Mouse (Mus musculus): ENCODE data around the gene Cabp1. TPM values are rescaled to one million over a fixed set of nuclear protein-coding genes. Genes with fewer than 3 reads are reported as not detected.
A peak's percentile ranks its signal among the peaks of the same experiment; 100 is the strongest.

Cabp1 gene
- 5.0 and 7.6 TPM in 2 replicates for polyA plus RNA-seq (2014; fragmentation: Nextera tagmentation; extraction: Ambion mirVana)

DNA sequence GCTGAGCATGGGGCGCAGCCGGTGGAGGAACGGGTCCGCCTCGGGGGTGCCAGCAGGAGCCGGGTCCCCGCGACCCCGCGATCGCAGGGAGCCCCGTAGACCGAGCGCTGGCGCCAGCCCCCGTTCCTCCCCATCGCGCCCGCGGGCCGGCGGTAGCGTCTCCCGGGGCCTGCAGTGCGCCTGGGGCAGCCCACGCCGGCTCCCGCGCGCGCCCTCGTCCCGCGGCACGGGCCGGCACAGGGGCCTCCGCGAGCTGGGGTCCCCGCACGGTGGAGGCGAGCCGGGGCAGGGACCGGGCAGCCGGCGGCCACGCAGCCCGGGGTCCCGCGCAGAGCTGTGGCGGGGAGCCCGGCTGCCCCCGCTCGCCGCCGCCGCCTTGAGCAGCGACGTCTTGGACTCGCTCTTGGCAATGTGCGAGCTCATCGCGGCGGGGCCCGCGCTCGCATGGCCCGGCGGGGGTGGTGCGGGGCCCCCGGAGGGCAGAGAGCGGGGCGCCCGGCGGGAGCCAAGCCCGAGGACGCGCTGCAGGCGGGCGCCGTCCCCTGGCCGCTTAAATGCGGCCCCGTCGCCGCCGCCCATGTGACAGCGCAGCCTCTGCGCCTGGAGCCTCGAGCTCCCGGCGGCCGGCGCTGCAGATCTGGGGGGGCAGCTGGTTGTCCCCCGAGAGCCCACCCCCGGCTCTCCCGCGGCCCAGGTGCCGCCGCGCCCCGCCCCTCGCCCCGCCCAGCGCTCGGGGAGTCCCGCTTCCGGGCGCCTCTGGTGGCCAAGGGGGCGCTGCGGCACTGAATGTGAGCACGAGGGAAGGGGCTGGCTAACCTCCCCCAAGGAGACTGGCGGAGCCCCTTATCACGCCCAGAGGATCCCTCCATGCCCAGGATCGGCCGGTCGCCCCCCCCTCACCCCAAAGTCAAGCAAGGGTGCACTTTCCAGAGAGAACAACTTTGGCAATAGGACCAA lies at the start of gene Cabp1:
Gene Cabp1 (minus strand): TSS at position 713 of the 957 bp plus-strand sequence.
- H3K9ac ChIP-seq (ENCODE audit: low read depth, low read length): peak within 1 kb of the TSS; percentile 64
- DNase-seq (ENCODE audit: low spot score): peak; percentile 84
- H3K9me3 ChIP-seq (ENCODE audit: control insufficient read depth, low read length): no peaks in the 10 kb centered on the region
- peak; percentile 79 for ATAC-seq (ENCODE audit: low FRiP score)
- no peaks in the 10 kb centered on the region for H3K36me3 ChIP-seq (ENCODE audit: control insufficient read depth, insufficient read depth, low read length)
- H3K27ac ChIP-seq (ENCODE audit: low read depth, low read length): 0 out of 2 replicates have a peak within 1 kb of the TSS, but pooled peaks have one; percentile 51
- peak within 1 kb of the TSS; percentile 100 for H3K4me2 ChIP-seq (replicated peaks; ENCODE audit: low read depth, low read length)
- H3K4me3 ChIP-seq (ENCODE audit: low read depth, low read length): peak within 1 kb of the TSS; percentile 59
- peaks cover 61% of the 10 kb centered on the region for H3K27me3 ChIP-seq (ENCODE audit: control insufficient read depth, insufficient read depth, low read length)
- H3K4me1 ChIP-seq (replicated peaks; ENCODE audit: control insufficient read depth, insufficient read depth, low read length): peaks cover 13% of the 10 kb centered on the region; the same call in 1 of the 2 replicates
- WGBS: 1% methylated on average over 56 of the region's 116 CpGs

DNA sequence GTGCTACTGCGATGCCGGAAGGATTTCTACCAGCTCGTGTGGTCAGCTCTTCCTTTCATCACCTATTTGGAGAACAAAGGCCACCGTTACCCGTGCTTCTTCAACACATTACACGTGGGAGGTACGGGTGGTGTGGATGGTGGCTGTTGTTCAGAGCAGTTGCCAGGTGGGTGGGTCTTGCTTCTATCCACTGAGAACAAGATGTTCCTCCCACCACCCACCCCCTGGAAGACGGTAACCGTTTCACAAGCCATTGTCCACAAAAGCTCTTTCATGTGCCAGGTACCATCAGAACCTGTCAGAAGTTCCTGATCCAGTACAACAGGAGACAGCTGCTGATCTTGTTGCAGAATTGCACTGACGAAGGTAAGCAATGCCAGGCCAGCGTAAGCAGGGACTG lies 46.0 kb upstream of the Cabp1 start:
- WGBS: 89% methylated on average over 11 of the region's 11 CpGs

DNA sequence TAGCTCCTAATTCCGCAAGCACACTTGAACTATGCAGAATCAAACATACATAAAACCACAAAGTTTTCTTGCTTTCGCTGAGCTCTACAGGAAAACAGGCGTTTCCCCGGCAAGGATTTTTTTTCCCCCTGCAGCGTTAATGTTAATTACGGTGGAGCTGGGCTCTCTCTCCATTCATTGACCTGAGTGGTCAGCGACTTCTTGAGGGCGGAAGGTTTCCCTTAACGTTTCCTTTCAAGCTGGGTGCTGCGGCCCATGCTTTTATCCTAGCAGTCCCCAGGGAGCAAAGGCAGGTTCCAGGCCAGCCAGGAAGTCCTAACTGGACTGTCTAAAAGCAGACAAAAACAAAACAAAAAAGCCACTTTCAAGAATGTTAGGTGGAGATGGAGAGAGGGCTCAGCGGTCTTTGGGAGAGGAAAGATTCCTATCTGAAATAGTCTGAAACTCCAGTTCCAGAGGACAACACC lies 44.6 kb upstream of the Cabp1 start:
- WGBS: 6% methylated on average over 11 of the region's 11 CpGs
- DNase-seq (ENCODE audit: low spot score): peak; percentile 25
- Histone ChIP-seq H3K4me2 (replicated peaks; ENCODE audit: low read depth, low read length) (peak overlapping the region; percentile 85), H3K36me3 (ENCODE audit: control insufficient read depth, insufficient read depth, low read length) (peaks cover 20% of the 10 kb centered on the region), H3K27ac (ENCODE audit: low read depth, low read length) (no peak overlapping the region), H3K9me3 (ENCODE audit: control insufficient read depth, low read length) (no peaks in the 10 kb centered on the region), H3K27me3 (ENCODE audit: control insufficient read depth, insufficient read depth, low read length) (peaks cover 11% of the 10 kb centered on the region), H3K4me1 (replicated peaks; ENCODE audit: control insufficient read depth, insufficient read depth, low read length) (no peaks in the 10 kb centered on the region; the same call in none of the 2 replicates), H3K9ac (ENCODE audit: low read depth, low read length) (no peak overlapping the region; the same call in 1 of the 2 replicates), H3K4me3 (ENCODE audit: low read depth, low read length) (peak overlapping the region; percentile 63)
- ATAC-seq (ENCODE audit: low FRiP score): no peak

More for the DNA sequence above, 46.0 kb upstream of the Cabp1 start:
- no peak overlapping the region for H3K4me2 ChIP-seq (replicated peaks; ENCODE audit: low read depth, low read length)
- no peak overlapping the region for H3K9ac ChIP-seq (ENCODE audit: low read depth, low read length)
- no peak overlapping the region for H3K27ac ChIP-seq (ENCODE audit: low read depth, low read length)
- ATAC-seq (ENCODE audit: low FRiP score): no peak
- no peaks in the 10 kb centered on the region; the same call in none of the 2 replicates for H3K4me1 ChIP-seq (replicated peaks; ENCODE audit: control insufficient read depth, insufficient read depth, low read length)
- H3K27me3 ChIP-seq (ENCODE audit: control insufficient read depth, insufficient read depth, low read length): peaks cover 3% of the 10 kb centered on the region
- H3K9me3 ChIP-seq (ENCODE audit: control insufficient read depth, low read length): no peaks in the 10 kb centered on the region
- no peak overlapping the region for H3K4me3 ChIP-seq (ENCODE audit: low read depth, low read length)
- H3K36me3 ChIP-seq (ENCODE audit: control insufficient read depth, insufficient read depth, low read length): peaks cover 27% of the 10 kb centered on the region
- DNase-seq (ENCODE audit: low spot score): no peak

DNA sequence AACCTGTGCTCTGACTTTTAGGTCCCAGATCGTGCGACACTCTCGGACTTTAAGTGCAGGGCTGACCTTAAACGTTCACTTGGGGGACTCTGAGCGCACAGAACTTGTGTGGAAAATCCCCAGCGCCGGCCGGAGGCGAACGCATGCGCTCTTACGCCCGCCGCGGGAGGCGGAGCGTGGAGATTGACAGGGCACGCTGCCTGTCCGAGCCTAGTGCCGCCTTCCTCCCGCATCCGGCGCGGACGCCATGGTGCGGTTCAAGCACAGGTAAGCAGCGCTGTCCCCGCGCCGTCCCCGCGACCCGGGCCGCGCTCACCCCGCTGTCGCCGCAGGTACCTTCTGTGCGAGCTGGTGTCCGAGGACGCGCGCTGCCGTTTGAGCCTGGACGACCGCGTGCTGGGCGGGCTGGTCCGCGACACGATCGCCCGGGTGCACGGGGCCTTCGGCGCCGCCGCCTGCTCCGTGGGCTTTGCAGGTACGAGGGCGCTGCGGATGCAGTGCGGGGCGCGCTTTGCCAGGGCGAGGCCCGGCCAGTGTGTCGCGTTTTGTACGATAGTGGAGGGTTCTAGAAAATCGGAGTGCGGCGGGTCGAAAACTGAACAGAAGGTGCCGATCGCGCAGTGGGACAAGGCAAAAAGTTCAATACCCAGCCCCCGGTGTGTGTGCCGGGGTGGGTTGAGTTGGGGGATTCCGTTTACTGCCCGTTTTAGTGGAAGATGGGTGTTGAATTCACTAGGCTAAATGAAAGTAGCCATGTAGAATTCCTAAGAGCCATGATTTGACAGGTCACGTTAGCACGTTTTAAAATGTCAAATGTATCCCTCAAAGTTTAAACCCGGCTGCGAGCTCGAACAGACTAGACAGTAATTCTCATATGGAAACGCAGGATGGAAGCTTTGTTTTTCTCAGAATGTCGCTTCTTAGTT lies 43.9 kb upstream of the Cabp1 start:
- Histone ChIP-seq H3K9me3 (ENCODE audit: control insufficient read depth, low read length) (no peaks in the 10 kb centered on the region), H3K4me3 (ENCODE audit: low read depth, low read length) (peak overlapping the region; percentile 63), H3K4me1 (replicated peaks; ENCODE audit: control insufficient read depth, insufficient read depth, low read length) (no peaks in the 10 kb centered on the region; the same call in none of the 2 replicates), H3K4me2 (replicated peaks; ENCODE audit: low read depth, low read length) (peak overlapping the region; percentile 85), H3K27ac (ENCODE audit: low read depth, low read length) (no peak overlapping the region), H3K27me3 (ENCODE audit: control insufficient read depth, insufficient read depth, low read length) (peaks cover 11% of the 10 kb centered on the region), H3K36me3 (ENCODE audit: control insufficient read depth, insufficient read depth, low read length) (peaks cover 18% of the 10 kb centered on the region), H3K9ac (ENCODE audit: low read depth, low read length) (peak overlapping the region; percentile 65)
- ATAC-seq (ENCODE audit: low FRiP score) (peak; percentile 76; the same call in 1 of the 2 replicates), DNase-seq (ENCODE audit: low spot score) (peak; percentile 93)
- under 1% methylated on average over 86 of the region's 88 CpGs for WGBS

DNA sequence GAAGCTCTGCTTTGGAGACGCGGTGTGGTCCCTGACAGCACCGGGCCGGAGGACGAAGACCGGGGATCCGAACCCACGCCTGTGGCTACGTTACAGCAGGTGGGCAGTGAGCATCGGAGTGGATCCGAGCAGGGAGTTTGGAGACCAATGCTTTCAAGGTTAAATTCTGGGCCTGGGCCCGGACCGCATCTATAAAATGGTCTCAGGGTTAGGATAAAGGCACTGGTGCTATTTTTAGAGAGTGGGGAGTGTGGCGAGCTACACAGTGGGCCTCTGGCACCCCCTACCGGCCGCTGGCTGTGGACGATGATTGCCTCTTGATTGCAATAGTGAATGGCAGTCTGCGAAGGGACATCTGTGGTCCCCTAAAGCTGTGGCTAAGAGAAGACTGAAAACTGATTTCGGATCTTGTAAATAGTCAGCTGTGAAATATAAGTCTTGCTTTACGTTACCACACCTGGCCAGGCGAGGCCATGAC lies 41.6 kb upstream of the Cabp1 start, which contains the start of gene Pop5:
Gene Pop5 (plus strand): TSS at position 51 of the 478 bp plus-strand sequence.
- peak within 1 kb of the TSS; percentile 57 for H3K9ac ChIP-seq (ENCODE audit: low read depth, low read length)
- H3K4me2 ChIP-seq (replicated peaks; ENCODE audit: low read depth, low read length): peak within 1 kb of the TSS; percentile 85
- H3K27ac ChIP-seq (ENCODE audit: low read depth, low read length): no peak within 1 kb of the TSS
- peaks cover 11% of the 10 kb centered on the region for H3K27me3 ChIP-seq (ENCODE audit: control insufficient read depth, insufficient read depth, low read length)
- DNase-seq (ENCODE audit: low spot score) (peak; percentile 95), ATAC-seq (ENCODE audit: low FRiP score) (peak; percentile 71)
- no peaks in the 10 kb centered on the region for H3K9me3 ChIP-seq (ENCODE audit: control insufficient read depth, low read length)
- peak within 1 kb of the TSS; percentile 45 for H3K4me3 ChIP-seq (ENCODE audit: low read depth, low read length)
- H3K36me3 ChIP-seq (ENCODE audit: control insufficient read depth, insufficient read depth, low read length): peaks cover 6% of the 10 kb centered on the region; the same call in 1 of the 2 replicates
- no peaks in the 10 kb centered on the region; the same call in none of the 2 replicates for H3K4me1 ChIP-seq (replicated peaks; ENCODE audit: control insufficient read depth, insufficient read depth, low read length)
- 3% methylated on average over 21 of the region's 21 CpGs for WGBS

DNA sequence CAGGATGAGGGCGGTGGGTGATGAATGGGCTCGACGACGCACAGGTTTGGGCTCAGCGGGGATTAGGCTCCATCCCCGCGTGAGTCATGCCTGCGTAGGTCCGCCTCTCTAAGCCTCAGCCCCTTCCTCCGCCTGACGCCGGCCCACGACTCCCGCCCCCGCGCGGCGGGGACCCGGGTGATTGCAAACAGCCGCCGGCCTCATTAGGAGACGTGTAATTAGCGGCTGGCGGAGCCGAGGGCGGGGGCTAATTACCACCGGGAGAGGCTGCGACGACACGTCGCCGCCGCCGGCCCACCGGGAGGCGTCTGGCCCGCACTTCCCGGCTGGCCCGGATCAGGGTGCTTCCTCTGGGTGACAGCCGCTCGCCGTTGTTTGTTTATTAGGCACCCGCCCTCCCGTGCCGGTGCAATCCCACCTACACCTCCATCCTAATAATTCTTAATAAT lies 41.2 kb upstream of the Cabp1 start:
- H3K4me3 ChIP-seq (ENCODE audit: low read depth, low read length): peak overlapping the region; percentile 45
- H3K27me3 ChIP-seq (ENCODE audit: control insufficient read depth, insufficient read depth, low read length): peaks cover 11% of the 10 kb centered on the region
- ATAC-seq (ENCODE audit: low FRiP score): peak; percentile 44
- H3K36me3 ChIP-seq (ENCODE audit: control insufficient read depth, insufficient read depth, low read length): peaks cover 3% of the 10 kb centered on the region; the same call in 1 of the 2 replicates
- H3K4me1 ChIP-seq (replicated peaks; ENCODE audit: control insufficient read depth, insufficient read depth, low read length): no peaks in the 10 kb centered on the region; the same call in none of the 2 replicates
- H3K9ac ChIP-seq (ENCODE audit: low read depth, low read length): peak overlapping the region; percentile 57
- no peaks in the 10 kb centered on the region for H3K9me3 ChIP-seq (ENCODE audit: control insufficient read depth, low read length)
- no peak overlapping the region for H3K27ac ChIP-seq (ENCODE audit: low read depth, low read length)
- WGBS: under 1% methylated on average over 45 of the region's 45 CpGs
- peak overlapping the region; percentile 85 for H3K4me2 ChIP-seq (replicated peaks; ENCODE audit: low read depth, low read length)
- DNase-seq (ENCODE audit: low spot score): peak; percentile 58

DNA sequence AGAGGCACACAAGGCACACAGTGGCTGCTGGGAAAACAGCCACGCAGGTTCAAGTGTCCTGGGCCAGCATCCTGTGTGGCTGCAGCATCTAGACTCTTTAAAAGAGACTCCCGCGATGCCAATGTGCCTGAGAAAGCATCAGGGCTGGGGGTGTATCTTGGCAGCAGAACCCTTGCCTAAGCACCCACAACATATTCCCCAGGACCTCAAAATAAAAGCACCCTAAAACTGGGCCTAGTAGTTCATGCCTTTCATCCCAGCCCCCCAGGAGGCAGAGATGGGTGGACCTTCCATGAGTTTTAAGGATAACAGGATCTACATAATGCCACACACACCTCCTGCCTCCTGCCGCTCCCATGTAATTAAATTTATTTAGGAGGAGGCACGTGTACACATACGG lies 40.3 kb upstream of the Cabp1 start:
- no peak overlapping the region for H3K27ac ChIP-seq (ENCODE audit: low read depth, low read length)
- DNase-seq (ENCODE audit: low spot score): no peak
- ATAC-seq (ENCODE audit: low FRiP score): no peak
- H3K36me3 ChIP-seq (ENCODE audit: control insufficient read depth, insufficient read depth, low read length): no peaks in the 10 kb centered on the region
- no peak overlapping the region for H3K4me2 ChIP-seq (replicated peaks; ENCODE audit: low read depth, low read length)
- no peaks in the 10 kb centered on the region for H3K9me3 ChIP-seq (ENCODE audit: control insufficient read depth, low read length)
- no peak overlapping the region; the same call in 1 of the 2 replicates for H3K4me3 ChIP-seq (ENCODE audit: low read depth, low read length)
- no peaks in the 10 kb centered on the region; the same call in none of the 2 replicates for H3K4me1 ChIP-seq (replicated peaks; ENCODE audit: control insufficient read depth, insufficient read depth, low read length)
- whole genome bisulfite sequencing: 41% methylated on average over 6 of the region's 6 CpGs
- H3K27me3 ChIP-seq (ENCODE audit: control insufficient read depth, insufficient read depth, low read length): peaks cover 11% of the 10 kb centered on the region
- H3K9ac ChIP-seq (ENCODE audit: low read depth, low read length): no peak overlapping the region

Measured in hindbrain, embryonic 11.5 days (tissue).